Mouse (Mus musculus) hindbrain, embryonic 11.5 days (tissue): ENCODE results near the gene Anapc13. TPM values are rescaled to one million over a fixed set of nuclear protein-coding genes. Genes with fewer than 3 reads are reported as not detected.

Experiments used
- ATAC-seq: fragments of 200-750 bp; cut with Nextera tagmentation; 2 replicates; pipeline ENCODE4 v1.8.0; 2017; ENCODE audit warnings: mild to moderate bottlenecking, moderate TSS enrichment, moderate library complexity; ENCODE audit not compliant: low FRiP score
- DNase-seq: peaks from one replicate; pipeline ENCODE4 v3.0.0-alpha.2; 2015; ENCODE audit warnings: low spot score
- H3K27ac ChIP-seq: fragments of 300-500 bp; sonication (generic); 2 replicates; pipeline ENCODE4 v1.5.1; 2014; ENCODE audit warnings: mild to moderate bottlenecking, low read depth, low read length
- H3K27me3 ChIP-seq: fragments of 300-500 bp; sonication (generic); 2 replicates; pipeline ENCODE4 v1.6.1; 2014; ENCODE audit warnings: mild to moderate bottlenecking, low read length, moderate library complexity, mixed read lengths; ENCODE audit not compliant: control insufficient read depth, insufficient read depth
- H3K36me3 ChIP-seq: fragments of 300-500 bp; sonication (generic); 2 replicates; pipeline ENCODE4 v1.6.1; 2014; ENCODE audit warnings: mild to moderate bottlenecking, low read length, moderate library complexity, mixed read lengths; ENCODE audit not compliant: control insufficient read depth, insufficient read depth
- H3K4me1 ChIP-seq: fragments of 300-500 bp; sonication (generic); replicated peaks from 2 replicates; pipeline ENCODE4 v1.6.1; 2014; ENCODE audit warnings: low read length, mixed read lengths; ENCODE audit not compliant: control insufficient read depth, insufficient read depth
- H3K4me2 ChIP-seq: fragments of 300-500 bp; sonication (generic); replicated peaks from 2 replicates; pipeline ENCODE4 v1.6.1; 2014; ENCODE audit warnings: mild to moderate bottlenecking, low read depth, low read length
- H3K4me3 ChIP-seq: fragments of 300-500 bp; sonication (generic); 2 replicates; pipeline ENCODE4 v1.5.1; 2014; ENCODE audit warnings: low read depth, low read length
- H3K9ac ChIP-seq: fragments of 300-500 bp; sonication (generic); 2 replicates; pipeline ENCODE4 v1.6.1; 2014; ENCODE audit warnings: low read depth, low read length
- H3K9me3 ChIP-seq: fragments of 300-500 bp; sonication (generic); 2 replicates; pipeline ENCODE4 v1.6.1; 2016; ENCODE audit warnings: low read length; ENCODE audit not compliant: control insufficient read depth
- WGBS: fragments of 180-500 bp; shearing (Covaris S2); extraction: QIAGEN DNeasy Blood & Tissue Kit; methylation state at CpG from one replicate; pipeline ENCODE4 v1.1.7; 2014; 5-methylcytosine and 5-hydroxymethylcytosine counted together
- polyA plus RNA-seq: library from polyadenylated mRNA; unstranded; fragments of >200 nt; fragmentation: Nextera tagmentation; extraction: Ambion mirVana; gene quantifications from 2 replicates; pipeline ENCODE4 v1.2.1, GENCODE M21; 2014

Anapc13 gene
- polyA plus RNA-seq, 1 experiment from 2014 or later, result 165 TPM

DNA sequence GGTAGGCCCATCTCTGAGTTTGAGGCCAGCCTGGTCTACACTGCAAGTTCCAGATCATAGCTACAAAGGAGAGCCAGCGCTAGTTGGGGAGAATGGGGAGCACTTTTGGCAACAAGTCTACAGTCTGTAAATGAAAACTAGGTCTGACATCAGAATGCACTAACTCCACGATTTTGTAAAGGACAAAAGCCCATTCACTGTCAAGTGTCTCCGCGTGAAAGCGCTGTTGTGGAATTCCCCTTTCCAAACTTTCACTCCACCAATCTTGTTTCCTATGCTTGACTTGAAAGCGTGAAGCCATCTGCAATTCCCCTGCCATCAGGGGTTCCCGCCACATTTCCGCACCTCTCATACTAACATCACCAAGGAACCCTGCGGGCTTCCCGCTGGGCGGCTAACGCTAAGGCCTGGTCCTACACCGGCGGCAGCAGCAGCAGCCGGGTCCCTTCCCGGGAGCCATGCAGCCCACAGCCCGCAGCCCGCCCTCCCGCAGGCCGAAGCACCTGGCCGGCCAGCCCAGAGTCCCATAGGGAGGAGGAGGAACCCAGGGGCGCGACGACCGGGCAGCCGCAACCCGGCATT lies 604 bp upstream of the Anapc13 start:
- H3K4me3 ChIP-seq, result peak overlapping the region; percentile 85
- WGBS, result under 1% methylated on average over 24 of the region's 27 CpGs
- H3K4me2 ChIP-seq, result peak overlapping the region; percentile 81
- no peaks in the 10 kb centered on the region for H3K27me3 ChIP-seq
- ATAC-seq (peak; percentile 81), DNase-seq (peak; percentile 72)
- peak overlapping the region; percentile 99 for H3K9ac ChIP-seq
- H3K36me3 ChIP-seq, result no peaks in the 10 kb centered on the region
- H3K4me1 ChIP-seq, result peaks cover 3% of the 10 kb centered on the region; the same call in 1 of the 2 replicates
- no peaks in the 10 kb centered on the region for H3K9me3 ChIP-seq
- H3K27ac ChIP-seq, result peak overlapping the region; percentile 96

DNA sequence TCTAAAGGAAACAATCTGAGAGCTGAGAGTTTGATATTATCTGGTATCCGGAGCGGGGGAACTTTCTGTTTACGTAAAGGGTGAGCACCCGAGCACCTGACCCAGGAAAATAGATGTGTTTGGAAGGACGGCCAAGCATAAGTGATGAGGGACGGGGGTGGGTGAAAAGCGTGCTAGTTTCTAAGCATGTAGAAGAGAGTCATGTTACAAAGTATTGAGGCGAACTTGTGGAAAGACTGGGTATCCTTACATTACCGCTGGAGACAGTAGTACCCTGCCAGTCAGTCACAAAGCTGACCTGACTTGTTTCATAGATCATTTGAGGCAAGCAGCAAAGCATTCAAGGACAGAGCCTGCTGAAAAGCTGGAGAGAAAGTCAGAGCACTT lies 736 bp downstream of the Anapc13 start:
- no peak for ATAC-seq
- H3K27ac ChIP-seq, result peak overlapping the region; percentile 96

GRCm38 (mm10) chr9:102627442-102627841 lies 1.3 kb downstream of the Anapc13 start:
- no peak for ATAC-seq
- peaks cover 3% of the 10 kb centered on the region; the same call in 1 of the 2 replicates for H3K4me1 ChIP-seq
- H3K4me3 ChIP-seq, result peak overlapping the region; percentile 85; the same call in 1 of the 2 replicates
- peak overlapping the region; percentile 81 for H3K4me2 ChIP-seq
- H3K9ac ChIP-seq, result peak overlapping the region; percentile 99
- DNase-seq, result no peak
- no peaks in the 10 kb centered on the region for H3K9me3 ChIP-seq
- 87% methylated on average over 7 of the region's 7 CpGs for WGBS
- no peaks in the 10 kb centered on the region for H3K27me3 ChIP-seq
- no peak overlapping the region for H3K27ac ChIP-seq
- no peaks in the 10 kb centered on the region for H3K36me3 ChIP-seq

More for the DNA sequence above, 736 bp downstream of the Anapc13 start:
- H3K27me3 ChIP-seq, result no peaks in the 10 kb centered on the region
- H3K4me2 ChIP-seq, result peak overlapping the region; percentile 81
- peaks cover 3% of the 10 kb centered on the region; the same call in 1 of the 2 replicates for H3K4me1 ChIP-seq
- peak overlapping the region; percentile 99 for H3K9ac ChIP-seq
- no peaks in the 10 kb centered on the region for H3K9me3 ChIP-seq
- DNase-seq, result no peak
- peak overlapping the region; percentile 85 for H3K4me3 ChIP-seq
- H3K36me3 ChIP-seq, result no peaks in the 10 kb centered on the region
- WGBS, result under 1% methylated on average over 9 of the region's 9 CpGs

GRCm38 (mm10) chr9:102629052-102629451 lies 3.0 kb downstream of the Anapc13 start:
- no peak overlapping the region for H3K4me3 ChIP-seq
- H3K27ac ChIP-seq, result no peak overlapping the region
- no peaks in the 10 kb centered on the region for H3K27me3 ChIP-seq
- H3K9ac ChIP-seq, result no peak overlapping the region
- 69% methylated on average over 7 of the region's 7 CpGs for WGBS
- no peaks in the 10 kb centered on the region for H3K36me3 ChIP-seq
- no peak for ATAC-seq
- no peak for DNase-seq
- peaks cover 3% of the 10 kb centered on the region; the same call in 1 of the 2 replicates for H3K4me1 ChIP-seq
- H3K4me2 ChIP-seq, result no peak overlapping the region
- no peaks in the 10 kb centered on the region for H3K9me3 ChIP-seq

DNA sequence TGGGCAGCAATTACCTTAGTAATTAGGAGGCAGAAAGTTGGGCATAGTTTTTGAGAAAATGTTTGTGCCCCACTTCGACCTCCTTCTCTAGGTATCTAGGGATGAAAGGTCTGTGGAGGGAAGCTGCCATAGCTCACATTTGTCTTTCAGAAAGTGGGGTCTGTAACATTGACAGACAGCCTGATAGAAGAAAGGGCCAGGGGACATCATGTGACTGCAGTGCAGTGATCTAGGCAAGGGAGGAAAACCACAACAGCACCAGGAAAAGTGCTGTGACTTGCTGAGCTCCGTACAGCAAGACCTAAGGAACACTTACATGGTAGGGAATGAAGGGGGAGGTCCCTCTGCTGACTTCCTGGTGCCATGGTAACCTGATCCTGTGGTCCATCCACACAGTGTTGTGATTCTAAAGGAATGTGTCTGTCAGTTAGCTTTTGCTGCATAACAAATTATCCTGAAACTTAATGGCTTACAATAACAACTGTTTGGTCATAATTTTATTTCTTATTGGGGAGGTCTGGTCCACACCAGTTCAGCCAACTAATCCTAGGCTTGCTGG lies 5.6 kb downstream of the Anapc13 start:
- H3K4me2 ChIP-seq, result no peak overlapping the region
- no peak for ATAC-seq
- H3K4me3 ChIP-seq, result no peak overlapping the region

DNA sequence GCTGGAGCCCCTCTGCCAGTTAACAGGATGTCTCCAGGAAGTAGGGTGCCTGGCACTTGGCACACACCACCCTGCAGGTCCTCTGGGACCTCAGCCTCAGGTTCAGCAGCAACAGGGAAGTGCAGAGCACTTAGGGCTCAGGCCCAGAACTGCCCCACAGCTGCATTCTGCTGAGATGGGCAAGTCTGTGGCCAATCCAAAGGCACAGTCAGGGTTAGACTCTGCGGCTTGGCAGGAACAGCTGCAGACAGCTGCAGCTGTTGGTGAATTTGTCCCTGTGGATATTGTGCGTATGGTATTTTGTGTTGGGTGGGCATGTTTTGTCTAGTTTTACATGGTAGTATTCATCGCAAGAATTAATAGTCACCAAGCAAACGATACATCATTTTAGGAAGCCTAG lies 6.1 kb downstream of the Anapc13 start:
- no peaks in the 10 kb centered on the region for H3K27me3 ChIP-seq
- 91% methylated on average over 4 of the region's 4 CpGs for WGBS
- ATAC-seq, result no peak
- H3K27ac ChIP-seq, result no peak overlapping the region
- DNase-seq, result no peak
- H3K4me1 ChIP-seq, result peaks cover 2% of the 10 kb centered on the region; the same call in 1 of the 2 replicates
- no peak overlapping the region for H3K4me2 ChIP-seq
- H3K9me3 ChIP-seq, result no peaks in the 10 kb centered on the region
- no peak overlapping the region for H3K9ac ChIP-seq
- H3K4me3 ChIP-seq, result no peak overlapping the region
- H3K36me3 ChIP-seq, result no peaks in the 10 kb centered on the region

More for the DNA sequence above, 5.6 kb downstream of the Anapc13 start:
- no peak overlapping the region for H3K27ac ChIP-seq
- DNase-seq, result no peak
- 60% methylated on average over 2 of the region's 2 CpGs for WGBS
- H3K36me3 ChIP-seq, result no peaks in the 10 kb centered on the region
- no peak overlapping the region for H3K9ac ChIP-seq
- no peaks in the 10 kb centered on the region for H3K9me3 ChIP-seq
- no peaks in the 10 kb centered on the region for H3K27me3 ChIP-seq
- H3K4me1 ChIP-seq, result peaks cover 3% of the 10 kb centered on the region; the same call in 1 of the 2 replicates

- ATAC-seq (peak; percentile 73; the same call in 1 of the 2 replicates), DNase-seq (peak; percentile 84)
- no peaks in the 10 kb centered on the region for H3K36me3 ChIP-seq
- H3K27me3 ChIP-seq, result no peaks in the 10 kb centered on the region
- H3K9me3 ChIP-seq, result no peaks in the 10 kb centered on the region
- H3K9ac ChIP-seq, result no peak overlapping the region
- no peak overlapping the region for H3K4me3 ChIP-seq
- WGBS, result 59% methylated on average over 1 of the region's 1 CpGs
- H3K4me1 ChIP-seq, result no peaks in the 10 kb centered on the region; the same call in 1 of the 2 replicates
- no peak overlapping the region for H3K27ac ChIP-seq
- no peak overlapping the region for H3K4me2 ChIP-seq
Measured at GRCm38 (mm10) chr9:102632923-102633537, 6.9 kb downstream of the Anapc13 start.

GRCm38 (mm10) chr9:102634453-102634852 lies 8.4 kb downstream of the Anapc13 start:
- Histone ChIP-seq H3K9me3 (no peaks in the 10 kb centered on the region), H3K36me3 (no peaks in the 10 kb centered on the region), H3K4me2 (no peak overlapping the region), H3K4me1 (no peaks in the 10 kb centered on the region; the same call in 1 of the 2 replicates), H3K4me3 (no peak overlapping the region), H3K27ac (no peak overlapping the region), H3K27me3 (no peaks in the 10 kb centered on the region), H3K9ac (no peak overlapping the region)
- ATAC-seq (no peak), DNase-seq (no peak)
- WGBS, result 85% methylated on average over 8 of the region's 8 CpGs
